Mouse (Mus musculus) cerebellum, adult 2 months (tissue): ENCODE measurements around the gene Shld2.

Experiments used
- CTCF ChIP-seq: fragments of 200-500 bp; IDR thresholded peaks from 2 replicates; pipeline ENCODE4 v1.5.1; 2011; ENCODE audit warnings: low read depth, mild to moderate bottlenecking, control low read depth, low read length, moderate library complexity, borderline replicate concordance; ENCODE audit not compliant: insufficient read depth
- POLR2A ChIP-seq: fragments of 200-500 bp; IDR thresholded peaks from 2 replicates; pipeline ENCODE4 v1.6.1; 2011; ENCODE audit warnings: low read length, control low read depth, borderline replicate concordance; ENCODE audit not compliant: insufficient read depth

- peak; percentile 50 for TF ChIP-seq CTCF
- no peak for TF ChIP-seq POLR2A
These were observed 121.7 kb downstream of the Shld2 start for GRCm38 (mm10) chr14:34188629-34189028.
